Comparison of ENCODE assay signal across 25 mouse cellular contexts in genomic region chr8:126972649-126973048, GRCm38 (mm10).
"Had no signal": no experiment of that assay in that cellular context is flagged by ENCODE, and none has a peak within 500 bp of the region (broad histone marks: within the 10 kb centered on the region; RNA-seq: fewer than 3 reads in every experiment).

No protein-coding gene starts in this region.

- H3K4me3 ChIP-seq: gastrocnemius, adult 2 months; heart, adult 2 months; heart, embryonic 13.5 days; heart, embryonic 15.5 days; hindbrain, embryonic 13.5 days; hindbrain, embryonic 15.5 days; layer of hippocampus, adult 2 months; left cerebral cortex, adult 2 months; limb, embryonic 10.5 days; limb, embryonic 12.5 days; liver, embryonic 13.5 days; liver, embryonic 15.5 days had no signal

- ATAC-seq: hindbrain, postnatal 0 days; intestine, embryonic 16.5 days had no signal

- H3K27ac ChIP-seq: gastrocnemius, adult 2 months; heart, adult 2 months; heart, embryonic 13.5 days; heart, embryonic 15.5 days; hindbrain, embryonic 13.5 days; hindbrain, embryonic 15.5 days; hindbrain, postnatal 0 days; layer of hippocampus, adult 2 months; left cerebral cortex, adult 2 months; limb, embryonic 10.5 days; liver, embryonic 13.5 days; liver, embryonic 15.5 days had no signal

- H3K9ac ChIP-seq: heart, embryonic 13.5 days; heart, embryonic 15.5 days; hindbrain, embryonic 13.5 days; hindbrain, embryonic 15.5 days; limb, embryonic 12.5 days; liver, embryonic 13.5 days; liver, embryonic 15.5 days had no signal

- H3K4me2 ChIP-seq: heart, embryonic 11.5 days; heart, embryonic 13.5 days; heart, embryonic 15.5 days; hindbrain, embryonic 13.5 days; hindbrain, embryonic 15.5 days; limb, embryonic 12.5 days; liver, embryonic 11.5 days; liver, embryonic 13.5 days; liver, embryonic 15.5 days had no signal

- DNase-seq: gastrocnemius, adult 2 months; gastrocnemius, postnatal 10 days; gastrocnemius, postnatal 25 days; heart, adult 11 months; heart, adult 2 months; heart, postnatal 14 days; heart, postnatal 36 days; kidney, adult 11 months; kidney, postnatal 10 days; kidney, postnatal 4 days; liver; liver, embryonic 13.5 days had no signal

- H3K9me3 ChIP-seq: heart, embryonic 13.5 days; heart, embryonic 15.5 days; hindbrain, embryonic 13.5 days; hindbrain, embryonic 15.5 days; limb, embryonic 10.5 days; limb, embryonic 12.5 days; liver, embryonic 13.5 days; liver, embryonic 15.5 days had no signal
